Mouse (Mus musculus) thymus, adult 2 months (tissue): ENCODE data around the gene Tmem101.

Experiments
- CTCF ChIP-seq: fragments of 200-500 bp; IDR thresholded peaks from 2 replicates; pipeline ENCODE4 v1.5.1; 2012; ENCODE audit warnings: mild to moderate bottlenecking, control low read depth, low read length, moderate library complexity, borderline replicate concordance; ENCODE audit not compliant: control insufficient read depth, poor library complexity, insufficient read depth; ENCODE audit errors: extremely low read depth
- POLR2A ChIP-seq: fragments of 200-500 bp; IDR thresholded peaks from 2 replicates; pipeline ENCODE4 v1.6.1; 2012; ENCODE audit warnings: mild to moderate bottlenecking, low read length, control low read depth, moderate library complexity; ENCODE audit not compliant: control insufficient read depth, poor library complexity, insufficient read depth; ENCODE audit errors: extremely low read depth

GRCm38 (mm10) chr11:102196018-102196797, 40.0 kb upstream of the Tmem101 start:
- TF ChIP-seq POLR2A: no peak
- no peak for TF ChIP-seq CTCF
